Mouse (Mus musculus) intestine, postnatal 0 days (tissue): ENCODE results near the gene Snrpb. TPM values are rescaled to one million over a fixed set of nuclear protein-coding genes. Genes with fewer than 3 reads are reported as not detected.

Experiments
- ATAC-seq: fragments of 200-750 bp; cut with Nextera tagmentation; 2 replicates; pipeline ENCODE4 v1.8.0; 2017; ENCODE audit warnings: mild to moderate bottlenecking, moderate TSS enrichment, moderate library complexity
- H3K27ac ChIP-seq: fragments of 300-500 bp; sonication (generic); 2 replicates; pipeline ENCODE4 v1.5.1; 2014; ENCODE audit warnings: mild to moderate bottlenecking, low read depth, low read length, moderate library complexity
- H3K27me3 ChIP-seq: fragments of 300-500 bp; sonication (generic); replicated peaks from 2 replicates; pipeline ENCODE4 v1.6.1; 2014; ENCODE audit warnings: low read length, mixed read lengths; ENCODE audit not compliant: control insufficient read depth, insufficient read depth
- H3K36me3 ChIP-seq: fragments of 300-500 bp; sonication (generic); 2 replicates; pipeline ENCODE4 v1.6.1; 2014; ENCODE audit warnings: mild to moderate bottlenecking, moderate library complexity; ENCODE audit not compliant: control insufficient read depth, insufficient read depth
- H3K4me1 ChIP-seq: fragments of 300-500 bp; sonication (generic); replicated peaks from 2 replicates; pipeline ENCODE4 v1.6.1; 2014; ENCODE audit warnings: antibody characterized with exemption, low read length, mixed read lengths; ENCODE audit not compliant: control insufficient read depth, insufficient read depth
- H3K4me2 ChIP-seq: fragments of 300-500 bp; sonication (generic); replicated peaks from 2 replicates; pipeline ENCODE4 v1.6.1; 2014; ENCODE audit warnings: low read depth, mild to moderate bottlenecking, moderate library complexity
- H3K4me3 ChIP-seq: fragments of 300-500 bp; sonication (generic); 2 replicates; pipeline ENCODE4 v1.5.1; 2014; ENCODE audit warnings: low read depth, low read length
- H3K9ac ChIP-seq: fragments of 300-500 bp; sonication (generic); 2 replicates; pipeline ENCODE4 v1.6.1; 2014; ENCODE audit warnings: mild to moderate bottlenecking, low read depth, low read length
- H3K9me3 ChIP-seq: fragments of 300-500 bp; sonication (generic); 2 replicates; pipeline ENCODE4 v1.6.1; 2016; ENCODE audit warnings: mixed run types; ENCODE audit not compliant: control insufficient read depth
- CTCF ChIP-seq: sonication (generic); IDR thresholded peaks from 2 replicates; pipeline ENCODE4 v1.5.1; 2016; ENCODE audit warnings: low read depth, mild to moderate bottlenecking, control low read depth, antibody characterized with exemption, moderate library complexity
- WGBS: fragments of 180-500 bp; shearing (Covaris S2); extraction: QIAGEN DNeasy Blood & Tissue Kit; methylation state at CpG from one replicate; pipeline ENCODE4 v1.1.7; 2014; 5-methylcytosine and 5-hydroxymethylcytosine counted together
- polyA plus RNA-seq: library from polyadenylated mRNA; unstranded; fragments of >200 nt; fragmentation: Nextera tagmentation; extraction: Ambion mirVana; gene quantifications from 2 replicates; pipeline ENCODE4 v1.2.1, GENCODE M21; 2015

The Snrpb gene
- polyA plus RNA-seq, 1 experiment from 2014 or later = 234 TPM

DNA sequence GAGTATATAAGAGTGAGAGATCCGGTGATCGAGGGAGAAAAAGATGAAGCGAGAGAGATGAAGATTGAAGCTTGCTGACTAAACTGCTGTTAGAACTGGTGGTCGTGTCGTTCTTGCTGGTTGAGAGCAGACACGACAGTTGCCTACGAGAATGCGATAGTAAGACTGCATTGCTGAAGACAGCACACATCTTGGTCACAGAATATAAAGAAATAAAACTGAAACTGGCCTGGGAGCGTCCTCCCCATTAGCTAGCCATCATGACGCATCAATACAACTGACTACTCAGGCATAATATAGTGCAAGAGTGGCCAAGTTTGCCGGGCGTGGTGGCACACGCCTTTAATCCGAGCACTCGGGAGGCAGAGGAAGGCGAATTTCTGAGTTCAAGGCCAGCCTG lies 15.7 kb upstream of the Snrpb start, which contains the start of gene Tmc2:
TSS of gene Tmc2 (plus strand) at position 301 of the 400 bp plus-strand sequence.
- H3K4me1 ChIP-seq = no peaks in the 10 kb centered on the region
- H3K36me3 ChIP-seq = no peaks in the 10 kb centered on the region
- H3K9ac ChIP-seq = no peak within 1 kb of the TSS
- H3K4me2 ChIP-seq = no peak within 1 kb of the TSS
- 95% methylated on average over 16 of the region's 16 CpGs for WGBS
- no peak within 1 kb of the TSS for H3K27ac ChIP-seq
- ATAC-seq = no peak
- no peak for TF ChIP-seq CTCF
- no peak within 1 kb of the TSS for H3K4me3 ChIP-seq
- H3K27me3 ChIP-seq = no peaks in the 10 kb centered on the region
- no peaks in the 10 kb centered on the region for H3K9me3 ChIP-seq

DNA sequence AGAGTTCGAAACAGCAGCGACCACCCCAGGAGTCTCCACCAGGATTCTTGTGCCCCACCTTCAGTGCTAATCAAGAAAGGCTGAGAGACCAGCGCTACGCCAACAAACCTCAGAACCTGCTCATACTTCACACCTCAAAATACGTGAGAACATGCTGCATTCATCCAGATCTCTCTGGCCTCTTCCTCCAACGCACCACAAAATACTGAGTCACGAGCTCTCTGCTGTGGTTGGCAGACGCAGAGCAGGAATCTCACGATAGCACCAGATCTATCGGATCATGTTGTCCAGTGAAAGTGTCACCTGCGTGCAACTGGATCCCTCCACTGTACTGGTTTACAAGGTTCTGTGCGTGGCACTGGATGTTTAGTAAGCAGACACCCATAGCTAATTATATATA lies 9.2 kb upstream of the Snrpb start:
- no peak for TF ChIP-seq CTCF
- Histone ChIP-seq H3K9me3 (no peaks in the 10 kb centered on the region), H3K9ac (no peak overlapping the region), H3K27me3 (no peaks in the 10 kb centered on the region), H3K4me1 (no peaks in the 10 kb centered on the region), H3K27ac (no peak overlapping the region), H3K4me2 (no peak overlapping the region), H3K4me3 (no peak overlapping the region), H3K36me3 (no peaks in the 10 kb centered on the region)
- no peak for ATAC-seq
- 84% methylated on average over 12 of the region's 12 CpGs for WGBS

DNA sequence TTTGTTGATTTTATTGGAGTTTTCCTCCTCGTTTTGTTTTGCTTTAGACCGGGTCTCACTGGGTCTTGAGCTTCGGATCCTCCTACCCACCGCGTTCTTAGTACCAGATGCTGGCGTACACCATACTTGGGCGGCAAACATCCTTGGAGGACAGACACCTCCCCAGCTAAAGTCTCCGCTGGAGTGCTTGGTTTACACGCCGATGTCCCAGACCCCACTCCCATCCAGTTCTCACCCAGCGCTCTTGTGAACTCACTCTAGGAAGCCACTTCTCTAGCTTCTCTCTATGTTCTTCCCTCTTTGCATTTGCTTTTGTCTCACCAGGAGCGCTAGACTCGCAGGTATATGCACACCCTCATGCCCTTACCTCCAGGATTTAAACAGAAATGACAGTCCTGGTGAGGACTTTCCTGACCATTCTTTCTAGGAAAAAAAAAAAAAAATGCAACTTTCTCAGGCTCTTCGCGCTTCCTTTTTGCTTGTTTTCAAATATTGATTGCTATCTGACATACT lies 360 bp upstream of the Snrpb start:
- H3K4me2 ChIP-seq = peak overlapping the region; percentile 74
- H3K4me3 ChIP-seq = peak overlapping the region; percentile 84
- ATAC-seq = peak; percentile 72
- WGBS = 3% methylated on average over 15 of the region's 15 CpGs
- no peaks in the 10 kb centered on the region for H3K4me1 ChIP-seq
- H3K27me3 ChIP-seq = no peaks in the 10 kb centered on the region
- peak overlapping the region; percentile 92 for H3K27ac ChIP-seq
- H3K9me3 ChIP-seq = no peaks in the 10 kb centered on the region
- 0 out of 2 replicates have a peak, but pooled peaks have one; percentile 17 for TF ChIP-seq CTCF
- peaks cover 12% of the 10 kb centered on the region for H3K36me3 ChIP-seq
- peak overlapping the region; percentile 99 for H3K9ac ChIP-seq

DNA sequence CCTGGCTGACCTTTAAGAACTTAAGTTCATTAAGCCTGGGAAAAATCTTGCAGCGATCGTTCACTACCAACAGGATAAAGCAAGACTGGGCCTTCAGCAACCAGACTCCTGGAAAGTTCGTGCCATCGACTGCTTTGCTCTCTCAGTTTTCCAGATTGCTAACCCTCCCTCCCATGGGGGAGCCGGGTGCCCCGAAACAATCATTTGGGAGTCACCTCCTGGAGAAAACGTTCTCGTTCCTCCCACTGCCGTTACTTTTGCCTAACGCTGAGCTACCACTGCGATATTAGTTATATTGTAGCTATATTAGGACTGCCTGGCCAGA lies 860 bp downstream of the Snrpb start:
- H3K36me3 ChIP-seq = peaks cover 23% of the 10 kb centered on the region
- H3K4me2 ChIP-seq = peak overlapping the region; percentile 74
- ATAC-seq = no peak
- no peaks in the 10 kb centered on the region for H3K4me1 ChIP-seq
- H3K4me3 ChIP-seq = peak overlapping the region; percentile 84
- TF ChIP-seq CTCF = no peak
- under 1% methylated on average over 11 of the region's 11 CpGs for WGBS
- H3K9me3 ChIP-seq = no peaks in the 10 kb centered on the region
- peak overlapping the region; percentile 92 for H3K27ac ChIP-seq
- no peaks in the 10 kb centered on the region for H3K27me3 ChIP-seq
- H3K9ac ChIP-seq = peak overlapping the region; percentile 99

DNA sequence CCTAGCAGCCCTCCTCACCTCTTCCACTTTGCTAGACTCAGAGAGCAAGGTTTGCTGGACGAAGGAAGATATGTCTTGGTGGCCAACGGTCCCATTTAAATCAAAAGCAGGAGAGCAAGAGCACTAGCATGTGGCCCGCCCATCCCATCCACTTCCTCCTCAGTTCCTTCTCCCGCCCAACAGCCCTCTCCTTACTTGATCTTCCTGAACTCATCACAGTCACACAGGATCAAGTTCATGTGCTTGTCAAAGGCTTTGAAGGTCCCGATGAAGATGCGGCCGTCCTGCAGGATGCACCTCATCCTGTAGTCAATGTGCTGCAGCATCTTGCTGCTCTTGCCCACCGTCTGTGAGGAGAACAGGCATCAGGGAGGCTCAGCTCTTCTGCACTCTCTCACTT lies 2.4 kb downstream of the Snrpb start:
- 46% methylated on average over 8 of the region's 8 CpGs for WGBS
- Histone ChIP-seq H3K4me2 (peak overlapping the region; percentile 74; the same call in 1 of the 2 replicates), H3K27ac (no peak overlapping the region), H3K27me3 (no peaks in the 10 kb centered on the region), H3K36me3 (peaks cover 38% of the 10 kb centered on the region), H3K9ac (no peak overlapping the region; the same call in 1 of the 2 replicates), H3K4me1 (no peaks in the 10 kb centered on the region), H3K9me3 (no peaks in the 10 kb centered on the region), H3K4me3 (no peak overlapping the region)
- TF ChIP-seq CTCF = no peak
- ATAC-seq = no peak

DNA sequence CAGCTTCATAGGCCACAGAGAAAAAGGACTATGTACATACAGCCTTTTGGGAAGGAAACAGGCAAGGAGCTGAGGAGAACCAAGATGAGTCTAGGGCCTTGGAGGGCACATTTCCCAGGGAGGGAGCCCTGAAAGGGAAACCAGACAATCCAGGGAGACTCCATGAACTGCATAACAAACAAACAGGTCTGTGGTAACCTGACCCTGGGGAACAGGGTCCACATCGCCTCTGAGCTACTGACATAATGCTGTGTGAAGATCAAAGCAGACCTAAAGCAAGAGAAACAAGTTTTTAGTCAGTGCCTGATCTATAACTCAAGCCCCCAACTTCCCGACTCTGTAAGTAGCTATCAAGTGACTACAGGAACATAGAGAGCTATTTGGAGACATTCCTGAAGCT lies 7.5 kb downstream of the Snrpb start:
- 79% methylated on average over 2 of the region's 2 CpGs for WGBS
- Histone ChIP-seq H3K4me1 (no peaks in the 10 kb centered on the region), H3K9me3 (no peaks in the 10 kb centered on the region), H3K4me2 (no peak overlapping the region), H3K27me3 (no peaks in the 10 kb centered on the region), H3K9ac (no peak overlapping the region), H3K27ac (no peak overlapping the region), H3K36me3 (peaks cover 68% of the 10 kb centered on the region), H3K4me3 (no peak overlapping the region)
- no peak for TF ChIP-seq CTCF
- no peak for ATAC-seq

DNA sequence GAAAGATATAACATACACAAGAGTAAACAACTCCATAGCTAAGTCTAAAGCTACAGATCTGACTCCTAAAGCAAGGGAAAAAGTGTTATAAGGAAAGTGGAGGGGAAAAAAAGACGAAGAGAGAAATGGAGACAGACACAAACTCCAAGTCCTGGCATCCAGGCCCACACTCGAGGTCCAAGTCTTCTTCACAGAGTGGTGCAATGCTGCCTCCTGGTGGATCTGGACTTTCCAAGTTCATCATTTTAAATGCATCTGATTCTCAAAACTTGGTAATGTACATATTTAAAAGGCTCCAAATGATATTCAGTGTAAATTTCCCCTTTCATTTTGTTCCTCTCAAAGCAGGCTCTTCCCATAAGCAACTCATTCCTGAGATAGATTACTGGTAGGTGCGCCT lies 11.3 kb downstream of the Snrpb start:
- Histone ChIP-seq H3K9ac (no peak overlapping the region), H3K4me2 (no peak overlapping the region), H3K4me3 (no peak overlapping the region), H3K9me3 (no peaks in the 10 kb centered on the region), H3K27ac (no peak overlapping the region), H3K27me3 (no peaks in the 10 kb centered on the region), H3K4me1 (no peaks in the 10 kb centered on the region), H3K36me3 (peaks cover 45% of the 10 kb centered on the region)
- TF ChIP-seq CTCF = peak; percentile 84
- no peak for ATAC-seq
- WGBS = 47% methylated on average over 3 of the region's 3 CpGs
